Mouse (Mus musculus): Measurements from ENCODE around the gene Bbox1. TPM values are rescaled to one million over a fixed set of nuclear protein-coding genes. Genes with fewer than 3 reads are reported as not detected.

Bbox1 gene
- total RNA-seq, 1 experiment from 2014 or later = not detected

DNA sequence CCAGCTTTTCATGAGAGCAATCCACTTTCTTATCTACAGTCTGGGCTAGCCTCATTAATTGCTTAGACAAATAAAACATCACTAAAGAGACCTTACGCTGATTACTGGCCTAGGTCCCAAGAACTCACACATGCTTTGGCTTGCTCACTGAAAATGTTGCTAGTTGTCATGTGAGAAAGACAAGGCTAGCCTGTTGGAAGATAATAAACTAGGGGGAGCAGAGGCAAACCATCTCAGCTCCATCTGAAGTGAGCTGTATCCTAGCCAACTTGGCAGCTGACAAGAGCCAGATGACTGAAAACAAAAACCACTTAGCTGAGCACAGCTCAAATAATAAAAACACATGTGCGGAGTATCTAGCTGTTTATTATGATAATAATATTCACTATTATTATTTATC lies 40.2 kb downstream of the Bbox1 start:
- DNase-seq = no peak

DNA sequence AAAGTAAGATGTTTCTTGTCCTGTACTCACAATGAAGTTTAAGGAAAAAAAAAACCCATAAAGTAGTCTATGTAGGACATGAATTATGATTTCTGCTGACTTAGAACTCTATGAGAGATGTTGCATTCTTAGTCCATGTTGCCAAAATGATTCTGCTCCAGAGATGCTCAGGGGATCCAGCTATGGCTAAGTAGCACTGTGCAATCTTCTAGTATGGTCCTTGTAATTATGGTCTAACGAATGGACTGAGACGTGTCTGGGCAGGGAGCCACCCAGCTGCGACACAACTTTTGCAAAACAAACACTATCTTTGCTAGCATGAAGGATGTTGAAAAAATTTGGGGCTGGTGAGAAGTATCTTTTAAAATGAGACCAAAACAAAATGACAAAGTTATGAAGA lies 45.1 kb downstream of the Bbox1 start:
- no peak for DNase-seq

GRCm38 (mm10) chr2:110232252-110232651 lies 82.1 kb downstream of the Bbox1 start:
- DNase-seq = no peak

DNA sequence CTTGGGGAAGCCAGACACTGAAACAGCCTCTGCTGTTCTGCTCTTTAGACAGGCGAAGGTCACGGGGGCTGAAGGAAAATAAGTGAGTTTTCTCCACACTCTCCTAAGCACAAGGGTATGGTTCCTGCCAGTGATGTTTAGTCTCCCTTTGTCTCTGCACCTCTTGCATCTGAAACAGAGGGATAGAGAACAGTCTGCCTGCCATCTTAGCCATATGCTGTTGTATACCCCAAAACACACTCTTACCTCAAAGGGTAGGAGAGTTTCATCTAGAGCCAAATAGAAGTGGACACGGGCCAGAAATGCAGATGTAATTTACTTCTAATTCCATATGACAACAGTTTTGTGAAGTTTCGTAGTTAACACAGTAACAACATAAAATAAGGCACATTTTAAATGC lies 83.6 kb downstream of the Bbox1 start:
- DNase-seq = no peak

- no peak for DNase-seq
These were observed 84.9 kb downstream of the Bbox1 start for GRCm38 (mm10) chr2:110229143-110230087.

DNA sequence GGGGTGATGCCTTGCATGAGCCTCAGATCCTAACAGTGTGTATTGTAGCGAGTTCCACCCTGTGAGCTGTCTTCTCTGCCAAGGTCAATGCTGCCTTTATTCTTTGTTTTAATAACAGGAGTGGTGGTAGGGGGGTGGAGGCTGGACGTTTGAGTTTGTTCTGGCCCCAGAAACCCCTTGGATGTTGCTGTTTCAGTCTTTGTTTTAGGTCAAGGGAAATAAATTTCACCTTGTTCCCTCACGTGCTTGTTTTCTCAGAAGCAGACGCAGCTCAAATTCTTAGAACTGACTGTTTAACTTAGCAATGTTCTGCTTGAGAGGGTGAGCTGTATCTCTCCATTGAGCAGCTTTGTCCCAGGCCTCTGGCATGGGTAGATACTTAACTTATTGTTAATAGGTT lies 87.9 kb downstream of the Bbox1 start:
- DNase-seq = no peak

GRCm38 (mm10) chr2:110225969-110226368 lies 88.4 kb downstream of the Bbox1 start:
- DNase-seq = no peak

- DNase-seq = no peak
These were observed 91.6 kb downstream of the Bbox1 start for GRCm38 (mm10) chr2:110222793-110223192.

DNA sequence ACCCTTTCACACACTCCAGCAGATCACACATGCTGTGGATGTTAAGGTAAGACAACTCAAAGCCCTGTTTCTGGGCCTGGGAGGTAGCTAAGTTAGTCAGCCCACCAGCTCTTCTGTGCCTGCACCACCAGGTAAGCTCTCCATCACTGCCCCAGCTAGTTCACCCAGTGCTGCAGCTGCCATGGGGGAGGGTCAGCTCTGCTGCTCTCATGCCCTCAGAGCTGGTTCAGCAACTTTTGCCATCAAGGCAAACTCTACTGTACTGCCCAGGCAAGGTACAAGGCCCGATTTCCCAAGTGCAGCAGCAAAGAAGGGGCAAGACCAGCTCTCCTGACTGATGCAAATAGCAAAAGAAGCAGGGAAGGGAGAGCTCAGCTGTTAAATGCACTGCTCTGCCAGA lies 93.9 kb downstream of the Bbox1 start:
- DNase-seq = no peak

GRCm38 (mm10) chr2:110215685-110216058 lies 98.7 kb downstream of the Bbox1 start:
- DNase-seq = no peak

GRCm38 (mm10) chr2:110214991-110215684 lies 99.2 kb downstream of the Bbox1 start:
- DNase-seq = no peak

GRCm38 (mm10) chr2:110214278-110214677 lies 100.1 kb downstream of the Bbox1 start:
- DNase-seq = no peak

Other genes starting within 250 kb of the Bbox1 start
- 2.6 and 2.7 TPM in 2 replicates for gene Fibin, start 48.6 kb upstream of the Bbox1 start, total RNA-seq (2021)